Mouse (Mus musculus) skeletal muscle tissue, postnatal 0 days (tissue): Measurements from ENCODE around the gene Tcstv1. TPM values are rescaled to one million over a fixed set of nuclear protein-coding genes. Genes with fewer than 3 reads are reported as not detected.

Source experiments
- polyA plus RNA-seq: library from polyadenylated mRNA; unstranded; fragments of >200 nt; fragmentation: Nextera tagmentation; extraction: Ambion mirVana; gene quantifications from 2 replicates; pipeline ENCODE4 v1.2.1, GENCODE M21; 2015

The Tcstv1 gene
- polyA plus RNA-seq, result not detected in 2 replicates

DNA sequence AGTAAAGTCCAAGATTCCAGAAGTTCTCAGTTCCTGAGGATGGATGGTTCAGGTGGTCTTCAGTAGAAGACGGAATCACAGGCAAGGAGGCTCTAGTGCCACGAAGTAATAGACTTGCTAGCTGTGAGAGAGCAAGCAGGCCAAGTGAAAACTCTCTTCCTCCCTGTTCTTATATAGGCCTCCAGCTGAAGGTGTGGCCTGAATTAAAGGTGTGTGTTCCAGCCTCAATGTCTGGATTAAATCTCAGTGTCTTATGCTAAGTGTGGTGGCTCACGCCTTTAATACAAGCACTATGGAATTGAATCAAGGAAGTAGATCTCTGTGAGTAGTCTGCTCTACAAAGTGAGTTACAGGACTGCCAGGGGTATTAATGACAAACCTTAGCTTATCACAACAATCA is at the start of gene Tcstv1:
TSS of gene Tcstv1 (minus strand) at position 101 of the 400 bp plus-strand sequence.

DNA sequence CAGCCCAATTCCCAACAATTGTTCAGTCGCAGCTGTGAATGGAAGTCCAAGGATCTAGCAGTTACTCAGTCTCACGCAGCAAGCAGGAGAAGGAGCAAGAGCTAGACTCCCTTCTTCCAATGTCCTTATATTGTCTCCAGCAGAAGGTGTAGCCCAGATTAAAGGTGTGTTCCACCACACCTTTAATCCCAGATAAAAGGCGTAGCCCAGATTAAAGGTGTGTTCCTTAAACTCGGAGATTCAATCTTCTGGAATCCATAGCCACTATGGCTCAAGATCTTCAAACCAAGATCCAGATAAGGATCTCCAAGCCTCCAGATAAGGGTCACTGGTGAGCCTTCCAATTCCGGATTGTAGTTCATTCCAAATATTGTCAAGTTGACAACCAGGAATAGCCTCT is 34.6 kb upstream of the Tcstv1 start, which contains the start of gene Gm21761:
TSS of gene Gm21761 (minus strand) at position 101 of the 400 bp plus-strand sequence.

Other genes starting within 250 kb of the Tcstv1 start
- gene Hmgcs1, start 204.4 kb downstream of the Tcstv1 start, polyA plus RNA-seq, result 35.3 and 53.4 TPM in 2 replicates
- 1.4 TPM in 2 replicates for gene Nim1k, start 138.9 kb downstream of the Tcstv1 start, polyA plus RNA-seq
- gene Zfp131, start 103.9 kb downstream of the Tcstv1 start, polyA plus RNA-seq, result 16.2 and 16.5 TPM in 2 replicates
- gene AF067063, start 64.6 kb downstream of the Tcstv1 start, polyA plus RNA-seq, result not detected in 2 replicates
- not detected in 2 replicates for gene D13Ertd608e, start 58.8 kb downstream of the Tcstv1 start, polyA plus RNA-seq
- not detected in 2 replicates for gene Gm21761, start 34.5 kb upstream of the Tcstv1 start, polyA plus RNA-seq
- gene B020031M17Rik, start 56.0 kb upstream of the Tcstv1 start, polyA plus RNA-seq, result not detected in 2 replicates
- gene Gm36079, start 132.2 kb upstream of the Tcstv1 start, polyA plus RNA-seq, result not detected in 2 replicates
- gene Gm21188, start 157.4 kb upstream of the Tcstv1 start, polyA plus RNA-seq, result 0.42 and 0.56 TPM in 2 replicates
- gene Gm20767, start 245.5 kb upstream of the Tcstv1 start, polyA plus RNA-seq, result not detected in 2 replicates